ENCODE assay signal across 12 mouse cellular contexts in the genomic region with DNA sequence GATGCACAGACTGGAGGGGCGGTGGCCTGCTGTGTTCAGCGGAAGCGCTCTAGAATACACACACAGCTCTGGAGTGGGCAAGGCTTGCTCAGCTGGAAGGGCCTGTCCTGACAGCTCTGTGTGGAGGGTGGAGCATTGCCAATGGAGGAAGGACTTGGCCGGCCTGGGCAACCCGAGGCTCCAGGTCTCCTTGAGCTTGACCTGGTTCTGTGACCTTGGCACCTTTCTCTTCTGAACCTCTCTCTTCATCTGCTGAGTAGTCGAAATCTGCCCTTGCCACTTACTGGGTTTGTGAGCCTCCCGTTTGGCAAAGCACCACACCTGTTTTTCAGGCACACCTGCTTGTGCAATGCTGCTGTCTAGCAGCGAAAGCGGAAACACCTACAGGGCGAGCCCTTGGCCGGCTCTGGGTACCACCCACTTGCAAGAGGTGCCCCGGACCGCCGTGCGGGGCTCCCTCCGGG. TPM values are rescaled to one million over a fixed set of nuclear protein-coding genes. Genes with fewer than 3 reads are reported as not detected.
A peak's percentile ranks its signal among the peaks of the same experiment; 100 is the strongest.
DNase-seq lines count a peak whose midpoint lies in the region; ATAC-seq and TF ChIP-seq lines count a peak whose summit lies in the region.
"Had no signal": no experiment of that assay in that cellular context is flagged by ENCODE, and none has a peak within 500 bp of the region (broad histone marks: within the 10 kb centered on the region; RNA-seq: fewer than 3 reads in every experiment).

A gene (plus strand): TSS at position 403 of the 464 bp plus-strand sequence.

- 0 out of 2 replicates have a peak within 1 kb of the TSS, but pooled peaks have one; percentile 1 for H3K4me3 ChIP-seq in heart, postnatal 0 days (ENCODE audit: low read depth, low read length)
- peak within 1 kb of the TSS; percentile 14; the same call in 1 of the 2 replicates for H3K4me3 ChIP-seq in embryonic facial prominence, embryonic 14.5 days (ENCODE audit: low read depth, low read length)
- H3K4me3 ChIP-seq in kidney, embryonic 16.5 days (ENCODE audit: low read length): peak within 1 kb of the TSS; percentile 30
- no peak within 1 kb of the TSS for H3K4me3 ChIP-seq in midbrain, embryonic 16.5 days (ENCODE audit: low read depth, low read length)
- H3K4me3 ChIP-seq: liver, embryonic 13.5 days had no signal

- peaks cover 55% of the 10 kb centered on the region for H3K27me3 ChIP-seq in heart, postnatal 0 days (ENCODE audit: control insufficient read depth, insufficient read depth, low read length)
- peaks cover 38% of the 10 kb centered on the region for H3K27me3 ChIP-seq in embryonic facial prominence, embryonic 14.5 days (replicated peaks; ENCODE audit: control insufficient read depth, insufficient read depth, low read length)
- peaks cover 32% of the 10 kb centered on the region for H3K27me3 ChIP-seq in kidney, embryonic 16.5 days (ENCODE audit: insufficient read depth, low read length)
- peaks cover 22% of the 10 kb centered on the region for H3K27me3 ChIP-seq in midbrain, embryonic 16.5 days (ENCODE audit: control insufficient read depth, insufficient read depth, low read depth, low read length)
- H3K27me3 ChIP-seq: Patski had no signal

- H3K27ac ChIP-seq in heart, postnatal 0 days (ENCODE audit: low read depth): no peak within 1 kb of the TSS
- H3K27ac ChIP-seq in embryonic facial prominence, embryonic 14.5 days (replicated peaks; ENCODE audit: low read depth, low read length): no peak within 1 kb of the TSS
- no peak within 1 kb of the TSS for H3K27ac ChIP-seq in kidney, embryonic 16.5 days (ENCODE audit: low read length)
- H3K27ac ChIP-seq in midbrain, embryonic 16.5 days (ENCODE audit: low read length): no peak within 1 kb of the TSS
- H3K27ac ChIP-seq: liver, embryonic 13.5 days had no signal

- no peak for DNase-seq in heart, postnatal 0 days (ENCODE audit: low spot score)
- DNase-seq in heart, postnatal 4 days: no peak
- DNase-seq in embryonic facial prominence, embryonic 14.5 days (ENCODE audit: low spot score): no peak
- DNase-seq in cerebellum, postnatal 25 days: no peak
- DNase-seq: embryo, embryonic 11 days; liver, embryonic 13.5 days; spleen, adult 18-20 months had no signal

- H3K4me2 ChIP-seq in heart, postnatal 0 days (ENCODE audit: low read depth, low read length): no peak within 1 kb of the TSS
- H3K4me2 ChIP-seq in embryonic facial prominence, embryonic 14.5 days (ENCODE audit: low read depth, low read length): peak within 1 kb of the TSS; percentile 20; the same call in 1 of the 2 replicates
- peak within 1 kb of the TSS; percentile 44 for H3K4me2 ChIP-seq in kidney, embryonic 16.5 days (replicated peaks; ENCODE audit: low read depth, low read length)
- H3K4me2 ChIP-seq in midbrain, embryonic 16.5 days (ENCODE audit: low read length): peak within 1 kb of the TSS; percentile 17; the same call in 1 of the 2 replicates
- H3K4me2 ChIP-seq: liver, embryonic 13.5 days had no signal

- no peaks in the 10 kb centered on the region for H3K9me3 ChIP-seq in heart, postnatal 0 days (replicated peaks; ENCODE audit: control insufficient read depth, low read length)
- no peaks in the 10 kb centered on the region for H3K9me3 ChIP-seq in embryonic facial prominence, embryonic 14.5 days (ENCODE audit: control insufficient read depth, low read length)
- H3K9me3 ChIP-seq in kidney, embryonic 16.5 days (ENCODE audit: low read length): no peaks in the 10 kb centered on the region
- H3K9me3 ChIP-seq in midbrain, embryonic 16.5 days (replicated peaks; ENCODE audit: control insufficient read depth, low read length, poor library complexity, severe bottlenecking): no peaks in the 10 kb centered on the region
- H3K9me3 ChIP-seq: liver, embryonic 13.5 days had no signal

- no peak for ATAC-seq in heart, postnatal 0 days (ENCODE audit: insufficient read depth, low read depth)
- ATAC-seq in embryonic facial prominence, embryonic 14.5 days (ENCODE audit: low read depth): peak; percentile 58; the same call in 1 of the 2 replicates
- no peak for ATAC-seq in kidney, embryonic 16.5 days (ENCODE audit: low FRiP score, low TSS enrichment)
- ATAC-seq in midbrain, embryonic 16.5 days: no peak
- no peak for ATAC-seq in cerebellum, adult (ENCODE audit: insufficient number of reproducible peaks, low FRiP score, low TSS enrichment)
- ATAC-seq in megakaryocyte progenitor cell, adult 5-6 weeks (replicated peaks; ENCODE audit: poor library complexity): no peak
- ATAC-seq: Patski had no signal

- no peak for TF ChIP-seq EP300 in heart, postnatal 0 days (IDR thresholded peaks at IDR 0.05; ENCODE audit: low read depth)

- no peak for TF ChIP-seq CTCF in heart, postnatal 0 days (IDR thresholded peaks at IDR 0.05; ENCODE audit: low read depth)

- no peaks in the 10 kb centered on the region for H3K36me3 ChIP-seq in heart, postnatal 0 days (replicated peaks; ENCODE audit: control insufficient read depth, insufficient read depth, low read length)
- H3K36me3 ChIP-seq in embryonic facial prominence, embryonic 14.5 days (ENCODE audit: control insufficient read depth, insufficient read depth, low read length): no peaks in the 10 kb centered on the region
- no peaks in the 10 kb centered on the region for H3K36me3 ChIP-seq in kidney, embryonic 16.5 days (ENCODE audit: insufficient read depth, low read length)
- H3K36me3 ChIP-seq in midbrain, embryonic 16.5 days (ENCODE audit: control insufficient read depth, insufficient read depth, low read length): no peaks in the 10 kb centered on the region
- H3K36me3 ChIP-seq: liver, embryonic 13.5 days had no signal

- no peak within 1 kb of the TSS for H3K9ac ChIP-seq in heart, postnatal 0 days (replicated peaks; ENCODE audit: low read depth, low read length)
- peak within 1 kb of the TSS; percentile 19; the same call in 1 of the 2 replicates for H3K9ac ChIP-seq in embryonic facial prominence, embryonic 14.5 days (ENCODE audit: low read depth, low read length)
- H3K9ac ChIP-seq in kidney, embryonic 16.5 days (replicated peaks; ENCODE audit: low read length): no peak within 1 kb of the TSS
- no peak within 1 kb of the TSS for H3K9ac ChIP-seq in midbrain, embryonic 16.5 days (ENCODE audit: low read depth, low read length)
- H3K9ac ChIP-seq: liver, embryonic 13.5 days had no signal

- 24% methylated on average over 16 of the region's 16 CpGs for WGBS in heart, postnatal 0 days
- 15% methylated on average over 16 of the region's 16 CpGs for WGBS in embryonic facial prominence, embryonic 14.5 days
- 28% methylated on average over 16 of the region's 16 CpGs for WGBS in kidney, embryonic 16.5 days
- 27% methylated on average over 16 of the region's 16 CpGs for WGBS in midbrain, embryonic 16.5 days

- H3K4me1 ChIP-seq in heart, postnatal 0 days (ENCODE audit: control insufficient read depth, insufficient read depth): no peaks in the 10 kb centered on the region
- H3K4me1 ChIP-seq in embryonic facial prominence, embryonic 14.5 days (ENCODE audit: control insufficient read depth, insufficient read depth, low read length): no peaks in the 10 kb centered on the region; the same call in 1 of the 2 replicates
- peaks cover 11% of the 10 kb centered on the region for H3K4me1 ChIP-seq in kidney, embryonic 16.5 days (ENCODE audit: insufficient read depth, low read length)
- peaks cover 18% of the 10 kb centered on the region for H3K4me1 ChIP-seq in midbrain, embryonic 16.5 days (ENCODE audit: control insufficient read depth, insufficient read depth, low read length)

RNA-seq across cellular contexts. Expression of the gene that starts here (rescaled TPM):
- total RNA-seq in heart, postnatal 0 days (2014; rRNA removed; ENCODE audit: low replicate concordance): 0.73 TPM in 1 of 2 replicates, not detected in the other
- 0.25 and 0.38 TPM in 2 replicates for polyA plus RNA-seq in heart, postnatal 0 days (2015; fragmentation: Nextera tagmentation; extraction: Ambion mirVana)
- total RNA-seq in heart, postnatal 4 days (2021): under 1 TPM; 0.38 to 0.45 TPM
- polyA plus RNA-seq in embryonic facial prominence, embryonic 14.5 days (2014; fragmentation: Nextera tagmentation; extraction: Ambion mirVana): 2.6 and 3.5 TPM in 2 replicates
- 6.7 and 7.1 TPM in 2 replicates for polyA plus RNA-seq in kidney, embryonic 16.5 days (2015; fragmentation: Nextera tagmentation; extraction: Ambion mirVana)
- polyA plus RNA-seq in midbrain, embryonic 16.5 days (2015; fragmentation: Nextera tagmentation; extraction: Ambion mirVana): 3.6 and 4.4 TPM in 2 replicates
- not detected in 2 replicates for total RNA-seq in megakaryocyte progenitor cell, adult 5-6 weeks (2015)
- total RNA-seq in megakaryocyte progenitor cell, adult 5-6 weeks (2017): not detected in 2 replicates
